Comparison of ENCODE assay signal across 21 mouse cellular contexts in the genomic region with DNA sequence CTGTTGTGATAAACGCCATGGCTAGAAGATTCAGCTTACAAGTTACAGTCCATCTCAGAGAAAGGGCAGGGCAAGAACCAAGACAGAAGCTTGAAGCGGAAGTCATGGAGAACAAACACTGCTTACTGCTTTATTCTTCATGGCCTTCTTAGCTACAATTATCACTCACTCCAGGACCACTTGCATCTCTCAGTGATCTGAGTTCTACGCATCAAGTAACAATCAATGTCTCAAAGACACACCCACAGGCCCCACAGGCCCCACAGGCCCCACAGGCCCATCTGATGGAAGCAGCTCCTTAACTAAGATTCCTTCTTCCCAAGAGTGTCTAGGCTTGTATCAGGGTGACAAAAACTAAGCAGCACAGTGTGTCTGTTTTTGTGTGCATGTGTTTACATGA. TPM values are rescaled to one million over a fixed set of nuclear protein-coding genes. Genes with fewer than 3 reads are reported as not detected.
DNase-seq lines count a peak whose midpoint lies in the region; ATAC-seq and TF ChIP-seq lines count a peak whose summit lies in the region.
"Had no signal": no experiment of that assay in that cellular context is flagged by ENCODE, and none has a peak within 500 bp of the region (broad histone marks: within the 10 kb centered on the region; RNA-seq: fewer than 3 reads in every experiment).

No protein-coding gene starts in this region.

- no peak overlapping the region for H3K9ac ChIP-seq in liver, embryonic 13.5 days
- H3K9ac ChIP-seq in liver, embryonic 11.5 days (ENCODE audit: low read depth, low read length): no peak overlapping the region
- H3K9ac ChIP-seq in MEL (ENCODE audit: control insufficient read depth, low read depth, low read length, poor library complexity, severe bottlenecking): no peak overlapping the region
- H3K9ac ChIP-seq: embryonic facial prominence, embryonic 12.5 days; forebrain, embryonic 13.5 days; forebrain, embryonic 15.5 days; forebrain, postnatal 0 days had no signal

- 51% methylated on average over 3 of the region's 3 CpGs for WGBS in liver, embryonic 13.5 days (ENCODE audit: insufficient replicate concordance)
- 76% methylated on average over 3 of the region's 3 CpGs for WGBS in liver, embryonic 11.5 days

- intact Hi-C loops in left cerebral cortex, postnatal 36 days (cut with DNase I): loop anchor here (10.0 kb wide), 1 partner anchor 131 kb away; no protein-coding TSS in a partner anchor

- H3K9me3 ChIP-seq in liver, embryonic 13.5 days (replicated peaks): no peaks in the 10 kb centered on the region
- no peaks in the 10 kb centered on the region for H3K9me3 ChIP-seq in liver, embryonic 11.5 days (ENCODE audit: control insufficient read depth, low read length)
- H3K9me3 ChIP-seq in MEL (replicated peaks; ENCODE audit: insufficient read depth, low read length): no peaks in the 10 kb centered on the region
- H3K9me3 ChIP-seq: embryonic facial prominence, embryonic 10.5 days; embryonic facial prominence, embryonic 12.5 days; forebrain, embryonic 13.5 days; forebrain, embryonic 15.5 days; G1E had no signal

- TF ChIP-seq CTCF in MEL (IDR thresholded peaks at IDR 0.05 in 2 of 3, conservative IDR thresholded peaks at IDR 0.05 in 1 of 3; ENCODE audit: control insufficient read depth in 1 of 3, insufficient read depth in 1 of 3, low read depth in 2 of 3, low read length in 3 of 3, poor library complexity in 1 of 3, severe bottlenecking in 1 of 3): no peak
- TF ChIP-seq CTCF in layer of hippocampus, adult 2 months (conservative IDR thresholded peaks at IDR 0.05): no peak

- H3K4me3 ChIP-seq in liver, embryonic 13.5 days (replicated peaks): no peak overlapping the region
- H3K4me3 ChIP-seq in liver, embryonic 11.5 days (ENCODE audit: low read depth, low read length): no peak overlapping the region
- no peak overlapping the region for H3K4me3 ChIP-seq in MEL (ENCODE audit: control insufficient read depth in 1 of 2, insufficient read depth in 1 of 2, low read depth in 2 of 2, low read length in 2 of 2)
- no peak overlapping the region for H3K4me3 ChIP-seq in layer of hippocampus, adult 2 months
- H3K4me3 ChIP-seq: embryonic facial prominence, embryonic 10.5 days; embryonic facial prominence, embryonic 12.5 days; forebrain, embryonic 13.5 days; forebrain, embryonic 15.5 days had no signal

- H3K36me3 ChIP-seq in liver, embryonic 13.5 days: no peaks in the 10 kb centered on the region
- no peaks in the 10 kb centered on the region for H3K36me3 ChIP-seq in liver, embryonic 11.5 days (ENCODE audit: control insufficient read depth, insufficient read depth, low read length)
- H3K36me3 ChIP-seq in MEL (ENCODE audit: control insufficient read depth in 1 of 2, insufficient read depth in 2 of 2, low read length in 2 of 2): peaks cover 0 to 25% of the 10 kb centered on the region in 2 experiments; a peak in 2 of 4 replicates
- H3K36me3 ChIP-seq: embryonic facial prominence, embryonic 10.5 days; embryonic facial prominence, embryonic 12.5 days; forebrain, embryonic 15.5 days had no signal

- TF ChIP-seq EP300 in MEL (IDR thresholded peaks at IDR 0.05; ENCODE audit: low read depth in 1 of 2, low read length in 2 of 2): no peak

- no peak for DNase-seq in liver, embryonic 13.5 days
- no peak for DNase-seq in liver, embryonic 11.5 days (ENCODE audit: low spot score)
- peak; percentile 53 for DNase-seq in ES-CJ7 (ENCODE audit: low read depth, low spot score)
- no peak for DNase-seq in MEL (ENCODE audit: low read depth, low spot score)
- peak; percentile 67 for DNase-seq in ZHBTc4 (ENCODE audit: low read depth, low spot score)
- DNase-seq in left cerebral cortex, postnatal 36 days (ENCODE audit: low spot score in 2 of 2): no peak
- no peak for DNase-seq in layer of hippocampus, adult 2 months (ENCODE audit: low spot score in 2 of 2)
- DNase-seq: adrenal gland, adult 2 months; adrenal gland, postnatal 14 days; adrenal gland, postnatal 36 days; cerebellum, adult 11-12 months; cerebellum, adult 2 months; cerebellum, adult 9-10 months; cerebellum, postnatal 10 days; cerebellum, postnatal 25 days; forebrain, postnatal 0 days had no signal

- TF ChIP-seq POLR2A in MEL (IDR thresholded peaks at IDR 0.05; ENCODE audit: control insufficient read depth in 1 of 2, insufficient read depth in 1 of 2, low read depth in 1 of 2, low read length in 2 of 2, poor library complexity in 1 of 2): no peak

- peaks cover 30% of the 10 kb centered on the region for H3K4me1 ChIP-seq in liver, embryonic 13.5 days (replicated peaks)
- peaks cover 16% of the 10 kb centered on the region for H3K4me1 ChIP-seq in liver, embryonic 11.5 days (replicated peaks; ENCODE audit: control insufficient read depth, insufficient read depth, low read length)
- H3K4me1 ChIP-seq in MEL (ENCODE audit: control insufficient read depth in 1 of 2, insufficient read depth in 2 of 2, low read length in 2 of 2): peaks cover 16 to 22% of the 10 kb centered on the region in 2 experiments
- H3K4me1 ChIP-seq: embryonic facial prominence, embryonic 10.5 days; embryonic facial prominence, embryonic 12.5 days; forebrain, embryonic 13.5 days had no signal

- no peak for ATAC-seq in liver, embryonic 13.5 days (ENCODE audit: low read depth)
- no peak for ATAC-seq in liver, embryonic 11.5 days (replicated peaks; ENCODE audit: low FRiP score)
- ATAC-seq: forebrain, embryonic 13.5 days; forebrain, embryonic 15.5 days; forebrain, postnatal 0 days had no signal

- H3K27me3 ChIP-seq in liver, embryonic 13.5 days: no peaks in the 10 kb centered on the region
- no peaks in the 10 kb centered on the region for H3K27me3 ChIP-seq in liver, embryonic 11.5 days (replicated peaks; ENCODE audit: control insufficient read depth, insufficient read depth, low read length)
- H3K27me3 ChIP-seq in MEL (ENCODE audit: control insufficient read depth in 1 of 2, insufficient read depth in 2 of 2, low read length in 2 of 2): no peaks in the 10 kb centered on the region
- H3K27me3 ChIP-seq: embryonic facial prominence, embryonic 12.5 days; forebrain, embryonic 13.5 days; forebrain, embryonic 15.5 days had no signal

- H3K79me2 ChIP-seq in MEL (ENCODE audit: control insufficient read depth, insufficient read depth, low read length, poor library complexity): peaks cover 8% of the 10 kb centered on the region; the same call in 1 of the 2 replicates

- H3K27ac ChIP-seq in liver, embryonic 13.5 days: peak overlapping the region; percentile 47
- H3K27ac ChIP-seq in liver, embryonic 11.5 days (ENCODE audit: low read depth, low read length): no peak overlapping the region
- 0 out of 2 replicates have a peak overlapping the region, but pooled peaks have one; percentile 27 for H3K27ac ChIP-seq in MEL (ENCODE audit: control insufficient read depth, low read depth, low read length)
- H3K27ac ChIP-seq in layer of hippocampus, adult 2 months: no peak overlapping the region
- H3K27ac ChIP-seq: embryonic facial prominence, embryonic 10.5 days; embryonic facial prominence, embryonic 12.5 days; forebrain, embryonic 13.5 days; forebrain, embryonic 15.5 days had no signal

- H3K4me2 ChIP-seq in liver, embryonic 13.5 days: no peak overlapping the region
- H3K4me2 ChIP-seq in liver, embryonic 11.5 days: no peak overlapping the region
- H3K4me2 ChIP-seq: embryonic facial prominence, embryonic 12.5 days; forebrain, embryonic 13.5 days; forebrain, embryonic 15.5 days had no signal

- no peak for TF ChIP-seq RAD21 in MEL (IDR thresholded peaks at IDR 0.05; ENCODE audit: low read depth, low read length)

TF ChIP-seq in MEL, 35 proteins besides CTCF, POLR2A, EP300 and RAD21:
- no peak for TF ChIP-seq TAL1 (IDR thresholded peaks at IDR 0.05; ENCODE audit: low read length)
- no peak for TF ChIP-seq SIN3A (IDR thresholded peaks at IDR 0.05; ENCODE audit: low read length)
- TF ChIP-seq E2F4 (IDR thresholded peaks at IDR 0.05; ENCODE audit: borderline replicate concordance, low read depth, low read length): no peak
- TF ChIP-seq MAX (IDR thresholded peaks at IDR 0.05; ENCODE audit: low read length): no peak
- no peak for TF ChIP-seq TBP (IDR thresholded peaks at IDR 0.05; ENCODE audit: low read depth, low read length)
- TF ChIP-seq USF1 (IDR thresholded peaks at IDR 0.05; ENCODE audit: low read depth, low read length): no peak
- TF ChIP-seq NRF1 (IDR thresholded peaks at IDR 0.05; ENCODE audit: insufficient read depth, low read depth, low read length, poor library complexity, severe bottlenecking): no peak
- TF ChIP-seq USF2 (IDR thresholded peaks at IDR 0.05; ENCODE audit: borderline replicate concordance in 1 of 2, insufficient read depth in 1 of 2, low read depth in 1 of 2, low read length in 2 of 2): no peak
- TF ChIP-seq ZC3H11A (IDR thresholded peaks at IDR 0.05; ENCODE audit: low read depth, low read length): no peak
- no peak for TF ChIP-seq MEF2A (IDR thresholded peaks at IDR 0.05; ENCODE audit: extremely low read depth, insufficient replicate concordance, low read depth, low read length, poor library complexity, severe bottlenecking)
- TF ChIP-seq CHD1 (IDR thresholded peaks at IDR 0.05; ENCODE audit: low read depth, low read length): no peak
- TF ChIP-seq JUND (IDR thresholded peaks at IDR 0.05; ENCODE audit: low read depth, low read length): no peak
- no peak for TF ChIP-seq MXI1 (IDR thresholded peaks at IDR 0.05; ENCODE audit: low read depth, low read length)
- TF ChIP-seq ZNF384 (IDR thresholded peaks at IDR 0.05; ENCODE audit: low read depth, low read length): no peak
- no peak for TF ChIP-seq GATA1 (IDR thresholded peaks at IDR 0.05; ENCODE audit: low read depth, low read length)
- TF ChIP-seq MYC (IDR thresholded peaks at IDR 0.05; ENCODE audit: low read depth, low read length): no peak
- TF ChIP-seq HCFC1 (IDR thresholded peaks at IDR 0.05; ENCODE audit: low read depth, low read length): no peak
- no peak for TF ChIP-seq ELF1 (IDR thresholded peaks at IDR 0.05; ENCODE audit: low read depth, low read length)
- no peak for TF ChIP-seq ZKSCAN1 (IDR thresholded peaks at IDR 0.05; ENCODE audit: low read depth, low read length)
- no peak for TF ChIP-seq ZMIZ1 (IDR thresholded peaks at IDR 0.05; ENCODE audit: low read depth, low read length)

RNA-seq across cellular contexts. Expression of a gene that starts 18.8 kb away (rescaled TPM):
- polyA plus RNA-seq in liver, embryonic 13.5 days (2015; fragmentation: Nextera tagmentation; extraction: Ambion mirVana): 29.9 and 32.0 TPM in 2 replicates
- 46.7 and 48.4 TPM in 2 replicates for polyA plus RNA-seq in liver, embryonic 11.5 days (2014; fragmentation: Nextera tagmentation; extraction: Ambion mirVana)
- 27.2 and 34.0 TPM in 2 replicates for total RNA-seq in MEL (2012; rRNA removed)
- polyA plus RNA-seq in MEL (2012; ENCODE audit: insufficient read depth in 1 of 2, insufficient read length in 2 of 2, low read depth in 1 of 2, low replicate concordance in 2 of 2, missing spikeins in 1 of 2): 100 to 1,000 TPM in 1 of 2 experiments, 10 to 100 TPM in 1; 86.4 to 128 TPM
- total RNA-seq in left cerebral cortex, postnatal 36 days (2021): 100 to 1,000 TPM; 137 to 164 TPM
- 100 to 1,000 TPM; 132 TPM for total RNA-seq in layer of hippocampus, adult 2 months (2021)

Comparison
In these comparisons a context has a peak if more than half of its experiments do, and no peak if none do; other contexts are left out.
1. H3K27ac ChIP-seq: peak in liver, embryonic 13.5 days (single experiment) and MEL (single experiment); none in liver, embryonic 11.5 days (single experiment) and layer of hippocampus, adult 2 months (single experiment).
2. DNase-seq: peak in ES-CJ7 (single experiment) and ZHBTc4 (single experiment); none in liver, embryonic 13.5 days (single experiment), liver, embryonic 11.5 days (single experiment), MEL (single experiment), left cerebral cortex, postnatal 36 days (0 of 2) and layer of hippocampus, adult 2 months (0 of 2).